Mouse (Mus musculus) cerebellum, adult 11-12 months (tissue): Measurements from ENCODE around the gene Herc3.
"Not testable (repeated sequence)": the region's sequence is repeated elsewhere in the genome, so short reads cannot be mapped to it uniquely, and the experiment has no call there.

Experiments used
- DNase-seq: peaks from one replicate; pipeline ENCODE4 v3.0.0; 2022

Gene Herc3

DNA sequence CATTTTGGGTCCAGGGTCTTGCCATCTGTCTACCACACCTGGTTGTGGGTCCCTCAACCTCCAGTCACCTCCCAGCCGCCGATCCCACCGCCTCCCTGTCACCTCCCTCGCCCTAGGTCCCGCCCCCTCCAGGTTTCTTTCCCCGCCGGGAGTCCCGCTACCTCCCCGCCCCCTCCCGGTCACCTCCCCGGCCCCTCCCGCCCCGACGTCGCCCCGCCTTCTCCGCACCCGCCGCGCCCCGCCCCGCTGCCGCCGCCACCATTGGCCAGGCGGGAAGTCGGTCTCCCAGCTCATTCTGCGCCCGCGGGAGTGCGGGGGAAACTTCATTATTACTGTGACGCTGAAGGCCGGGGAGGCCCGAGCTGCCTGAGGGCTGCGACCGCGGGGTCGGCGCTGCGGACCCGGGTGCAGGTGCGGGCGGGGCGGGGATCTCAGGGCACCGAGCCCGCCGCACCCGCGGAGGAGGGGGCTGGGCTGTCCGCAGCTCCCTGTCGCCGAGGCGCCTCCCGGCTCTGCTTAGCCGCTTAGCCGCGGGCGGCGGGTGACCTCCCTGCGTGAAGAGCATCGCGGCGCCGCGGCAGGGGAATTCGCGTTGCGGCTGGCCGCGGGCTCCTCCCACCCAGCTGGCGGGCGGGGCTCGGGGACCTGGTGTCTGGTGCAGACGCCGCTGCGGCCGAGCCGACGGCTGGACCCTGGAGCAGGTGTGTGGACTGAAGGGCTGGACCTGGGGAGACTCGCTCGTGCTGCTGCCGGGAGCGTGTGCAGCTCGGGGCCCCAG lies at the start of gene Herc3:
Gene Herc3 (plus strand): TSS at position 234 of the 778 bp plus-strand sequence.
- peak; percentile 84 for DNase-seq

DNA sequence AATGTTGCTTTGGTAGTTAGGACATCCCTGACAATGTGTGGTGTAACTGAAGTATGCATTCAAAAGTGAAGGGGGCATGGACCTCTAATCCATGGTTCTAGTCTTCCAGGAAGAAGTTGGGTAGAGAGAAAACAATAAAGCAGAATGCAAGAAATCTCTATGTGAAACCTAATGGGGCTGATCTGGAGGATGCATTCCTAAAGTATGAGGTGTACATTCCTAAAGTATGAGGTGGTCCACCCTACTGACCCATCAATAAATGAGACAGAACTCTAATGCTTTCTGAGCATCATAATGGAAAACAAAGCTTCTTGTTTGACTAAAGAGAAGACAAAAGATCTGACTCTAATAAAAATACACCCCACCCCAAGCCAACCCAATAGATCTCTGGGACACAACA lies 29.9 kb upstream of the Herc3 start:
- no peak for DNase-seq

DNA sequence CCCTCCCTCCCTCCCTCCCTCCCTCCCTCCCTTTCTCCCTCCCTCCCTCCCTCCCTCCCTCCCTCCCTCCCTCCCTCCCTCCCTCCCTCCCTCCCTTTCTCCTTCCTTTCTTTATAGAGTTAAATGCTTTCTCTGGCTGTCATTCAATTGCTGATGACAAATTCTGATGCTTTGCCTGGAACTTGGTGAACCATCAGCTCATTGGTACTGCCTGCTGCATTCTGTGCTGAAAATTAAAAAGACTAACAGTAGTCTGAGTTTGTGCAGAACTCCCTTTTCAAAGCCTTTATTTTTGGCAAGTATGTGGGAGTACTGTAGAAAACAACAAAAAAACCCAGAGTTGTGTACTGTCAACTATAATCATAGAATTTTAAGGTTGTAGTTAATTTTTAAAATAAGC lies 16.9 kb upstream of the Herc3 start:
- DNase-seq: no peak

DNA sequence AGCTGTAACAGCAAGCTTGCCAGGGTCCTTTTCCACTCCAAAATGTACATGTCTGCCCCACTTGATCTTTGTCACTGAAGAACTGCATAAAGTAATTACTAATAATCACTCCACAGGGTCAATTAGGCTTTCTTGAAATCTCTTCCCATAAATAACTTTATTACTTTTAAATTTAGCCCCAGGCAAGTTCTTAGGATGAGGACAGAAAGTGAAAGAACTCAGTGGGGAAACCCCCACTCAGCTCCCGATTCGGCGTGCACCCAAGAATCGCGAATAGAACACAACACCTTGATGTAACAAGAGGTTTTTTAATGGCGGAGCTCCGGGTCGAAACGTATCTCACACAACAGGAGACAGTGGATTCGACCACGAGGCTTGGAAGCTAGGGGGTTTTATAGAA lies 14.2 kb upstream of the Herc3 start:
- not testable (repeated sequence) for DNase-seq

DNA sequence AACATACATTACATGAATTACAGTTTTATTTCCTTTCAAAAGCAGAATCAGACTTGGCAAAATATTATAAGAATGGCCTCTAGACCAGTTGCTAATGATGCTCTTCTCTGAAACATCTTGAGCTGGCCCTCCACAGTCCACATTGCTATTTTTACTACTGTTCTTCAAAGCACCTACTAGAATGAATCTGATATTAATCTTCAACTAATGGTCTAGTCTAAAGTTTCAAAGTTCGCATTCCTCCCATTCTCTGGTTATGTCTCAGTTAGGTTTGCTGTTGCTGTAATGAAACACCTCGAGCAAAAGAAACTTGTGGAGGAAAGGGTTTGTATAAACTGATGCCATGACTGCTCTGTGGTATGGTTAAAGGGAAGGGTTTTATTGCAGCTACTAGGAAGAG lies 5.6 kb upstream of the Herc3 start:
- DNase-seq: no peak

DNA sequence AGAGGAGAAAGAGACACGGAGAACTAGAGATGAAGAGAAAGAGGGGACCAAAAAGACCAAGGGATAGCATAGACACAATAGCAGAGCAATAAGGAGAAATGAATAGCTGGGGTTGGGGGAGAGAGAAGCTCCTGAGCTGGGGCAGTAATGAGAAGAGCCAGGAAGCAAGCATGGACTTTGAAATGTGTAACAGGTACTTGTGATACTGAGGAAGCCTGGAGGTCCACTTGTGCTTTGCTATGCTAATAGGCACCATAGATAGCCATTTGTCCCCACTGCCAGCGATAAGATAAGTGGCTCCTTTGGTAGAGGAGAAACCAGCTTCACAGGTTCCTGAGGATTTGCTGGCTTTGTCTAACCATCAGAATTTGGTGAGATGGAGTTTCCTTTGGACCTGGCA lies 5.2 kb upstream of the Herc3 start:
- DNase-seq: no peak

DNA sequence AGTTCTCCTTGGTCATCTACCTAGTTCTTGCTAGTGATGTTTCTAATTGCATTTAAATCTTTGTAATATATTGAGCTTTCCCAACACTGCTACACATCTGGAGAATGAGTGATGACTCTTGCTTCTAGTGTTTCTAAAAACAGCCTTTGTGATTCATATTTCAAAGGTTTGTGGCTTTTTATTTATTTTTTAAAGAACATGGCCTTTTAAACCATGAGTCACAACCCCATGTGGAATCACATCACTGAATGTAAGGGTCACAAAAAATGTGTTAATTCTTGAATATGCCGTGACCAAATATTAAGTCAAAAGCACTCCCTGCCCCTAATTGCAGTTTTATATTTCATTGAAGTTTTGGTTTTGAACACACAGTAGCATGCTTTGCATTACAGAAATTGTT lies 2.7 kb upstream of the Herc3 start:
- no peak for DNase-seq

DNA sequence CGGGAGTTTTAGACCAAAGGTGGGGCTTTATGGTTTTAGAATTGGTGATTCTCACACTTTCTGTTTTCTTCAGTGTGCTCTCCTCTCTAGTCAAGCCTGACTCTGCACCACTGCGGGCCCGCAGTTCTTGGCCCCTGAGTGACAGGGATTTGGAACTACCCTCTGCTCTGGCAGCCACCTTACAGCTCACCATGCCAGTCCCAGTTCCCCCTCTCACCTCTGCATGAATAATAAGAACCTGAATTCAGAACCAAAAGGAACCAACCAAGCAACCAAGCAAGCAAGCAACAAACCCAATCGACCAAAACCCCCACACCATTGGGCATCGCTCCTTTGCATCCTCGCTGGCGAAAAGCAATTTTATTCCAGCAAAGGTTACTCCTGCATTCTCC lies 429 bp upstream of the Herc3 start:
- no peak for DNase-seq

DNA sequence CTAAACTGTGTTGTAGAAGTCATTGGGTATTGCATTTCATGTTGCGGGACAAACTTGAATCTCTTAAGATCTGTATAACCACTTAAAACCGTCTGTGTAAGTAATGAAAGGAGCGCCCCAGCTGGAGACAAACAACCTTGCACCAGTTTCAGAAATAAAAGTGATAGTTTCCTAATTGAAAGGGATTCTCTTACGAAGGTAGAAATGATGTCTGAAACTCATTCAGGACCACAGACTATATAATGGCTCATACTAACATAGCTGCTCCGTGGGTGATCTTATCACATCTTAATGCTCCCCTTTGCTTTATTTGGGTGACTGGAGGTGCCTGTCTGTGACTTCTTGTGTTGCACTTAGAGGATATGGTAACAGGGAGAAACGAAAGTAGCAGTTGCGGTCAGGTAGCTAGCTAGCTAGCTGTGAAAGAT lies 1.3 kb downstream of the Herc3 start:
- no peak for DNase-seq

DNA sequence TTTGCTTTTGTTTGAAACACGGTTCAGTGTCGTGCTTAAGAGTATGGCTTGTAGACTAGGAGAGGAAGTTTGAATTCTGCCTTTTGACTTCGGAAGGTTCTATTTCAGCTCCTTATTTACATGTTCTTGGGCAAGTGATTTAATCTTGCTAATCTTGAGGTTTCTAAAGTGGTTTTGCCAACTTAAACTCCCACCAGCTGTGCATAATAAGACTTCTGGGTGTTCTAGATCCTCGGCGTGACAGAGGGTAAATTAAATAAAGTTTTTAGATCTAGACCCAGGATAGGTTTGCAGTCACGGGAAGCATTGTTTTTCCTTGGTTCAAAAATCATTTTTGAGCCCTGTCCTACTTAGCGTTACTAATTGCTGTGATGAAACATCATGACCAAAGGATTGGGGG lies 3.2 kb downstream of the Herc3 start:
- no peak for DNase-seq

DNA sequence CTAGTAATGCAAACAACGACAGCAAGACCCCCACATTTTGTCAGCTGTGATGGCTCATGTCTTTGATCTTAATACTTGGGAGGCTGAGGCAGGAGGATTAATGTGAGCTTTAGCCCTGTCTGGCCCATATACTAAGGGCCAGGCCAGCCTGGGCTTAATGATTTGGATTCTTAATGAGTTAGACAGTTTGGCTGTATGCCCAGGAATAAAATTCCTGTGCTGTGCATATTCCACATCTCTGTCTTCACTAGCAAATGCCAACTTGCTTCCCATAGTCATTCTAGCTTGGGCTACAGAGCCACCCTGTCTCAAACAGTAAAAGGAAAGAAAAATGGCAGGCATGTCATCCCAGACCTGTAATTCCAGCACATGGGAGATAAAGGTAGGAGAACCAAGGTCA lies 4.3 kb downstream of the Herc3 start:
- no peak for DNase-seq

DNA sequence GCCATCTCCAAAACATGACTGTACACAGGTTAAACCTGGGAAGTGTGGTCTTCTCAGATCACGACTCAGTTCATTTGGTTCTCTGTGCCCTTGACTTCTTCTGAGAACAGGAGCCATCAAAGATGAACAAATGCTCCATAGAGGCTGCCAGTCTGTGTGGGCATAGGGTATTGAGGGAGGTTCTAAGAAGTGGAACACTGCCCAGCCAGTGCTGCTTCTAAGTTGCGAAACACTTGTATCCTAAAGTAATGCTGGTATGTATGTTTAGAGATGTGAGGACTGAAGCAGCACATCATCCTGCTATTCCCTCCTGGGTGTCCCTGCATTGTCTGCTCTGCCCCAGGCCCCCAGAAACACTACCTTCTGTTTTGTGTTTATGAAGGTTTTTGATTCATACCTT lies 5.2 kb downstream of the Herc3 start:
- no peak for DNase-seq

DNA sequence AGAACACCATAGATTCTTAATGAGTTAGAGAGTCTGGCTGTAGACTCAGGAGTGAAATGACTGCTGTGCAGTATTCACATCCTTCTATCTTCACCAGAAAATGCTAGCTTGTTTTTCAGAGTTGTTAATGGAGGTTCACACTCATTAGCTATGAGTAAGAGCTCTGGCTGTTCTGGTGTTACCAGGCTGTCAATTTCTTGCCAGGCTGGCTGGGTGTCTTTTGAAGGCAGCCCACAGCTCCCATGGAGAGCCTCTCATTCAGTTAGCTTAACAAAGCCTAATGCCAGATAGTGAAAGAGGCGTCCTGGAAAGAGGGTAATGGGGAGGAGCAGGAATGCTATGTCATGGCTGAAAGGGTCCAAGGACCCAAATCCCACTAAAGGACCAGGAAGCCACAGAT lies 6.7 kb downstream of the Herc3 start:
- DNase-seq: no peak

DNA sequence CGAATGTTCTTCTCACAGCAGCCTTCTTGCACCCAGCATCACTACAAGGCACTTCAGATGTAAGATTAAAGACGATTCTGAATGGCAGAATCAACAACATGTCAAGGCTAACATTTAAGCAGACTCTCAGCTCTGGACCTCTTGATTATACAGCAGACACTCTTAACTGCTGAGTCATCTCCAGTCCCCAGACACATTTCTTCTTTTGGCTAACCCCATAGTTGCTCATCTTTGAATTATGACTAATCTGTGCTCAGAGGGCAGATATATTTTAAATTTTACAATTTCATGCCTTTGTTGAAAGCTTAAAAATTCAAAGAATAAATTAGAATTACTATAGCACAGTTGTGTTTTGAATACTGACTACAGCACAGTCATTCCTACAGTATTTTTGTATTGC lies 9.9 kb downstream of the Herc3 start:
- DNase-seq: no peak

DNA sequence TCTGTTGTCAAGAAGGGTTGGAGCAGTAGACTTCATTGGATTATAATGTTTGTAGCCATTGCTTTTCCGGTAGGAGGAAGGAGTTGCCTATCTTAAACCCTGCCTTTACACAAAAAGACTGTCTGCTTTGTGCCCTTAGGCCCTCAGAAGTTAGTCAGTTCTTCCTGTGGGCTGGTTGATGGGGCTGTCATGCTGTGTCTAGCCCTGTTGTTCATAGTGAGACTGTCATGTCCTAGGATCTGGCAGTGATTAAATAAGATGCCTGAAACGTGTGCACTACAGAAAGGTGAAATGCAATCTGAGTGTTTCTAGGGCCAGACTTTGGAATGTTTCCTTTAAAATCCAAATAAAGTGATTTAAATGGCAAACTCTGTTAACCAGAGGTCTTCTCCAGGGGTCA lies 10.9 kb downstream of the Herc3 start:
- DNase-seq: no peak

DNA sequence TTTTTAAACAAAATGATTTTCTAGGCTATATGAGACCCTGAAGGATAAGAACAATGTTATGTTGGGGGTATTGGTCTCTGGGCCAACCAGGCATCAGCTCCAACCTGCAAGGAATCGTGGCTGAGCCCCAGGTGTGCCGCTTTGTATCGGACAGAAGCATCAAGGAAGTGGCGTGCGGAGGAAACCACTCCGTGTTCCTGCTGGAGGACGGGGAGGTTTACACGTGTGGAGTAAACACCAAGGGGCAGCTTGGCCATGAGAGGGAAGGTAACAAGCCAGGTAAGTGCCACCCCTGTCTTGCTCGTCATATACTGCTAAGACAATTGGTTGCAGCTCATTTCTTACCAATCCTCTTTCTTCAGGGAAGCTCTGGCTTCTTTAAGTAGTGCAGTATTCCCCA lies 12.3 kb downstream of the Herc3 start:
- DNase-seq: no peak

DNA sequence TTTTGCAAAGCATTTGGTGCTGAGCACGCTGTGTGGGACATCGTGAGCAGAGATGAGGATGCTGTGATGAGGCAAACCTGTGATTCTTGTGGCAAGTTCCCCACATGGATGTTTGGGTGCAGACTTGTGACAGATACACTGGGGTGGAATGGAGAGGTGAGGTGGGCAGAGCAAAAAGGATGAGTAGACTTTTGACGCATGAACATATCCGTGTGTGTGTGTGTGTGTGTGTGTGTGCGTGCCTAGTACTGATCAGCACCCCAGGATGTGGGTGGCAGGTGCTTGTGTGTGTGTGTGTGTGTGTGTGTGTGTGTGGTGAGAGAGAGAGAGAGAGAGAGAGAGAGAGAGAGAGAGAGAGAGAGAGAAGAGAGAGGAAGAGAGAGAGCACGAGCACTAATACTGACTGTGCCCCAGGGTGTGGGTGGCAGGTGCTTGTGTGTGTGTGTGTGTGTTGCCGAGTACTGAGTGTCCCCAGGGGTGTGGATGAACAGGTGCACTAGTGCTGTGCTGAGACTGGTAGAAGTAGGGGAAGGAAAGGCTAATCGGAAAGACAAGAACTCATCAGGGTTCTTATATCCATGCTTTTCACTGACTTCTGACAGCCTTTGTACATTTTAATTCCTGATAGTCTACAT lies 13.0 kb downstream of the Herc3 start:
- DNase-seq: no peak

DNA sequence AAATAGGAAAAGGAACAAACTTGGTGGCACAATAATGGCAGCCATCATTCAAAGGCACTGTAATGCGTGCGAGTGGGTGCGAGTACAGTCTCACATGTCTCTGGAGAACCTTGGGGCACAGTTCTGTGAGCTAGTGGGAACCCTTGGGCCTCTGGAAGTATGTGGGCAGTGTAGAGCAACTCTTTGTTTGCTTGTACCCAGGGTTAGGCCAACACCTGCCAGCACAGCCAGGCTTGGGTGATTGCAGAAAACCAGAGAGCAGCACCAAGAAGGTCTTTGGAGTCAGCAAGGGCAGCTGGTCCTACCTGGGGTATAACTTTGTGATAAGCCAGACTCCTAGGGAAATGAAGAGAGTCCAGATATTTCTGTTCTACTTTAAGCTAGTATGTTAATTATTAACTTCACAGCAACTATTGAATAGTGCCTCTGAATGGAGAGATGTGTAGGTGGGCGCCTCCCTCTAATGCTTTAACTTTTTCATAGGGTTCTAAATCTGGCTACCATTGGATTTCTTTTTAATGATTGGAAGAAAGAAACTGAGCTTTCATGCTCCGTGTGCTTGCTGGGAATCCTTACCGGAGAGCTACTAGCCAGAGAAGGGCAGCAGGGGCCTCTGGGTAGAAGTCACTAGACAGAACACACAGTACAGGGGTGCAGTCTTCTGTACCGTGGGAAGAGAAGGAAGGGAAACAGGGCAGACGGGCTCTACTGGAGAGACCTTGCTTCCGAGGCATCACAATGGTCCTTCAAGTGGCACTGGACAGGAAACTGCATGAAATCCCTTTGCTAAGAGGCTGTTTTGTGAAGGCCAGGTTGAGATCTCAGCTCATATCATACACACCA lies 15.8 kb downstream of the Herc3 start:
- no peak for DNase-seq

DNA sequence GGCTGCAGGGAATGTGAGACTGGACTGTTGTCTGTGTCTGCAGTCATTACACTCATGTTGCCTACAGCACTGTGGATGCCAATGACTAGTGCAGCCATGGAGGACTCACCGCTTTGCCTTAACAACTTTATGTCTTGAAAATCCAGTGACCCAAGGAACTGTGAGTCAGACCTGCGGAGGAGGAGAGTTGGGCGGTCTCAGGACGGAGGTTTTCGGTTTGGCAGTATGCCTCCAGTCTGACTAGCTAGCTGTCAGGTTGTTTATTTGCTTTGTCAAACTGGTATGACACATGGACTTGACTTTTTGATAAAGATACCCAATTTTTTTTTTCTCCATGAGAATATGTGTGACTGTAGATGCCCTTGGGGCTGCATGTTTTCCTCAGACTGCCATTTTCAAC lies 16.6 kb downstream of the Herc3 start:
- no peak for DNase-seq

DNA sequence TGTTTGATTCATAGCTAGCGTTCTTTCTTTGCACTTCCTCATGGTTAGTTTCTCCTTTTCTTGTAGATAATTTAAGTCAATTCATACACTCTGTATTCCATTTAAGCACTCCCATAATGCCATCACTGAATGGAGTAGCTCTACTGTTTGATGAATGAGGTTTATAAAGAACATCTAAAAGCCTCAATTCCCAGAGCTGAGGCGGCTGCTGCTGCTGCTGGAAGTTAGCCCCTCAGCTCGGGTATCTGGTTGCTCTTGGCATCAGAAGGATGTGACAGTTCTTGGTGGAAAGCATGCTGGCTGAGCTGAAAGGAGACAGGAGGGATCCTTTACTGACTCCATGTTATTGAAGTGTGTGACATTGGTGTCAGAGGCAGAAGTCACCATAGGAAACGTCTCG lies 18.1 kb downstream of the Herc3 start:
- no peak for DNase-seq

DNA sequence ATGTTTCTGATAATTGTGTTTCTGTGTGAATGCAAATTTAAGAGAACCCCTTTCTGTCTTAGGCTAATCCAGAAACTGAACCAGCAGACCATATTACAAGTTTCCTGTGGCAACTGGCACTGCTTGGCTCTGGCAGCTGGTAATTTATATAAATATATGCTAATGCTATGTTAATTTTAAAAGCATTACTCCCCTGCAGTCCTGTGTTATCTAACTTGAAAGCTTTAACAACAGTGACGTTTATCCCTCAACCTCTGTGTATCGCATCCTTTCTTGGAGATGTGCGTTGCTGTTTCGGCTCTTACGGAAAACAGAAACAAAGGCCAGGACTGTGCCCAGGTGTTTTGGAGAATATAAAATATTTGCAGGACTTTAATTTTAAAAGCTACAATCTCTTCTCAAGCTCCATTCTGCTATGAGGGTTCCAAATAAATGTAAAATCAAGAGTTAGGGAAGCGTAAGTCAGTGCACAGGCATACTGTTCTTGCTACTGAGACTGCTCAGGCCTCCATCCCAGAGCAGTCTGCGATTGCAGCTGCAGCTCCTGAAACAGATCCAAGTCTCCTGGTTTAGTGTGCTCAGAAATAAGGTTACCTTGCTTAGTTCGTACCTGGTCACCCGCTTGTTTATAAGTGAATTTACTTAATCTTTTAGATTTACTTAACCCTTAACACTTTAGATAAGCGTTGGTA lies 24.6 kb downstream of the Herc3 start:
- no peak for DNase-seq

DNA sequence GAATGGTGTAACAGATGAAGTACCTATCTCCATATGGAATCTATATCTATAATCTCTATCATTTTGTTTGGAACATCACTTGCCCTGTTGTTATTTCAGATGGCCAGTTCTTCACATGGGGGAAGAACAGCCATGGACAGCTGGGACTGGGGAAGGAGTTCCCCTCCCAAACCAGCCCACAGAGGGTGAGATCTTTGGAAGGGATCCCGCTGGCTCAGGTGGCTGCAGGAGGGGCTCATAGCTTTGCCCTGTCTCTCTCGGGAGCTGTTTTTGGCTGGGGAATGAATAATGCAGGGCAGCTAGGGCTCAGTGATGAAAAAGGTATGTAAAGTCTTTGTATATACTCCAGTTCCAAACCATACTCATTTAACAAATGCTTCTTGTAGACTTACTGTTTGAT lies 25.2 kb downstream of the Herc3 start:
- no peak for DNase-seq

DNA sequence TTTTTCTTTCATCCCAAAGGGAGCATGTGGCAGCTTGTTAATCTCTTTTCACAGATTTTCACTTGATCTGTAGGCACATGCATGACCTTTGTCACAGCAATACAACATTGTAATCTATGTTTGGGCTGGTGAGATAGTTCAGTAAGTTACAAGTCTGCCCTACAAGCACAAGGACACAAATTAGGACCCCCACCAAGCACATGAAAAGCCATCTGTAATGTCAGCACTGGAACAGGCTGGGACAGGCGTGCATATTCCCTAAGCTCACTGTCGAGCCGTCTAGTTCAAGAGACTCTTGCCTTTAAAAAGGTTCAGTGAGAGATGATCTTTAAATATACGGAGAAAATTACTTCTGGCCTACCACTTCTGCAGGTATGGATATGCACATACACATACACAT lies 28.3 kb downstream of the Herc3 start:
- DNase-seq: no peak
